Mouse (Mus musculus) layer of hippocampus, adult 18-20 months (tissue): ENCODE data around the gene Ripor2. TPM values are rescaled to one million over a fixed set of nuclear protein-coding genes. Genes with fewer than 3 reads are reported as not detected.
A peak's percentile ranks its signal among the peaks of the same experiment; 100 is the strongest.

Experiments
- DNase-seq, 2 experiments: peaks; one replicate each; pipeline ENCODE4 v3.0.0; 2022; ENCODE audit warnings: low spot score in 2 of 2
- long read RNA-seq: library from polyadenylated mRNA; stranded (forward); transcript quantifications from one replicate; pipeline ENCODE4 v2.0.0, GENCODE M21; 2021
- total RNA-seq, 2 experiments: library from RNA; stranded (reverse); gene quantifications; 2 replicates each; pipeline ENCODE4 v1.2.3; 2021

Ripor2 gene
- total RNA-seq: 10 to 100 TPM; 73.1 to 82.3 TPM
- long read RNA-seq, full-length matches to known transcripts: 23 of 58 reads
- long read RNA-seq, partial matches to known transcripts: 13 of 58 reads
- long read RNA-seq, other reads (novel, unspliced or antisense): 22 of 58 reads

DNA sequence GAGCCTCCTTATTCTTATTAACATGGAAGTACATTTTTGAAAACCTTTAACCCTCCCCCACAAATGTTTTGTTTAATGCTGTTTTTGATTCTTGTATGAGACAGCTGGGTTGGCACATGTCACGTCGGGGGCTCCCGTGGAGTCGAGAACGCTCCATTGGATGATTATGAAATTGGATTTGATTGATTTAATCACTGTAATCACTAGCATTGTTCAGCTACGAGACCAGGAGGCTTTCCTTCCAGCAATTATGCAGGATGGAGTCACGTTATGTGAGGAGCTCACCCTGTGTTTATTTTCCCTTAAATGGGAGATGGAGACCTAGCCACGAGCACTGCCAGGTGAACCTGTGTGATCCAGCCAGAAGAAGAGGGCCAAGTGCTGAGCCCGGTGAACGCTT is at the start of gene Ripor2:
TSS of gene Ripor2 (plus strand) at position 357 of the 400 bp plus-strand sequence.
- DNase-seq: peak in 1 of 2 experiments; percentile 15

DNA sequence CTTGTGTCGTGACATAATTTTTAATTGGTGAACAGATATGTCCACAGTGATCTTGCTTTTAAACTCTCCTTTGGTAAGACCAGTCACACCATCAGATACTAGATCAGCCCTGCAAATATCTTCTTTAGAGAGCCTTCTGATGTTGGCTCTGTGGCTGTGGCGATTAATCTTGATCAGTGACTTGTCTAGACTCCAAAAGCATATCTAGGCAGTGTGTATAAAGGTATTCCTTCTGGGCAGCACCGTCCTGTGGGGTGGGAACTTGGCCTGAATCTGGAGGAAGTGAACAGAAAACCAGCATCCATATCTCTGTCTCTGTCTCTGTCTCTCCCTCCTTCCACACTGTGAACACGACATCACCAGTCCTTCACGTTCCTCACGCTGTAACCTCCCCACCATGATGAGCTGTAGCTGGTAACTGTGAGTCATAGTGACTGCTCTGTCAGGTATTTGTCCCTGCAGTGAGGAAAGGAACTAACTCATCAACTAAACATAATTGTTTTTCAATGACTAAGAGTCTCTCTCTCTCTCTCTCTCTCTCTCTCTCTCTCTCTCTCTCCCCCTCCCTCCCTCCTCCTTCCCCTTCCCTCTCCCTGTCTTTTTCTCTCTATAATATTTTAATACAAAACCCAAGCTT is 45.3 kb upstream of the Ripor2 start:
- no peak for DNase-seq

DNA sequence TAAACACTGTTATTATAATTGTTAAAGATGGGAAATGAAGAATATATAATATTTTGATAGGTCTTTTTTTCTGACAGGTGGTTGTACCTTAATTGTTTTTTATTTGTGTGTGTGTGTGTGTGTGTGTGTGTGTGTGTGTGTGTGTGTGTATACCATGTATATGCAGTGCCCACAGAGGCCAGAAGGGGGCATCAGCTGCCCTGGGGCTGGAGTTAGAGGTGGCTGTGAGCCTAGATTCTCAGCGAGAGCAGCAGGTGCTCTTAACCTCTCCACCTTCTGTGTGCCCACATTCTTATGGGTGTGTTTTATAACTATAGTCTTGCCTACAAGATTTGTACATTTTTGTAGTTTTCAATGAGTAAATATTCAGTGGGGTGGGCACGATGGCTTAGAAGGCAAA is 44.0 kb upstream of the Ripor2 start:
- DNase-seq: no peak

DNA sequence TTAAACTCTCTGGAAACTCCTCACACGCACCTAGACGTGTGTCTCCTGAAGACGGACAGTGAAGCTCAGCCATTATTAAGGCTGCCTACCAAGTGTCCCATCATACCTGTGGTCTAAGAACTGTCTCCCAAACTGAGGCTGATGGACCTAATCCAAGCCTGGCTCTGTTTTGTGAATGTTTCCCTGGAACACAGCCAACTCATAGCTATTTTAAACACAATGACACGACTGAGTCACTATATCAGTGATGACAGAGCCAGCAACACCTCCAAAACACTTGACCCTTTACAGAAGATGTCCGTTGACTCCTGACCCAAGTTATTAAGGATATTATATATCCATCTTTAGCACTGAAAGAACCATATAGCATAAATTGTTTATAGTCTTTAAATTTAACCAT is 43.0 kb upstream of the Ripor2 start:
- DNase-seq: no peak

DNA sequence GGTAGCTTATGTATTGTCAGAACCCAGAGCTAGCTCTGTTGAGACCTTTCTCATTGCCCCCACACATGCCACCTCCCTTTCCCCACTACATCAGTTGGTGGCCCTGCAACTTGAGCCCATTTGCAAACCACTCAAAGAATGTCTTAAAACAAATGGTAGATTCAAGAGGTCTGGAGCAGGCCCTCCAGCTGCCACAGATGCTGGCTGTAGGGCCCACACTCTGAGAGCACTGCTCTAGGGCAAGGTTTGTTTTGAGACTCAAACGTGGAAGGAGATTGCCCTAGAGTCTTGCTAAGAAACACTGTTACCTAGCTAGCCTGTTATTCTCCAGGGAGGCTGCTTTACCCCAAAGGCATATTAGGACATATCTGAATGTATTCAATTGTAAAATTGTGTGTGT is 36.3 kb upstream of the Ripor2 start:
- DNase-seq: no peak

DNA sequence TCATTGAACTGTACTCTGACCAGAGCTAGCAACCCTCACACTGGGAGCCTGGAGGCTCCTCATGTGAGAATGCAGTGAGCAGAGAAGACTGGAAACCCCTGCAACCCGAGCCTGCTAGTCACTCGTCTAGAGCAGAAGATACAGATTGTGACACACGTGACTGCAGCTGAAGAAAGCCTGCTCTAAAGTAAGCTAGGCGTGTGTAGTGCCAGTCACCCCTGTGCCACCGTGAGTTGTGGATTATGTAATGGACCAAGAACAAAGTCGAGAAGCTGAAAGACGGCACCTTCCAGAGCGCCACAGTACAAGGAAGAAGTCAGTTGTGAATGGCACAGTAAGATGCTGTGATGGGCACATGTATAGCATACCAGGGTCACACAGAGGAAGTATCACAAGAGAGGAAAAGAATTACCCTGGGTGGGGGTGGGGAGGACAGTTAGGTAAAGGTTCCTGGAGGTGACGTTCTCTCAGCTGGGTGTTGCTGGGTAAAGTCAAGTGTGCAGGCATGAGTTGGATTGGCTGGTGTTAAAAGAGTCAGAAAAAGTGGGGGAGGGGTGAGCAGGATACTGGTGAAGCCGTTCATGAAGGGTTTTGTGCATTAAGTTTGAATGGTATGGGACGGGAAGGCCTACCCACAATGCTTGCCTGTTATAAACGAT is 35.1 kb upstream of the Ripor2 start:
- DNase-seq: no peak

DNA sequence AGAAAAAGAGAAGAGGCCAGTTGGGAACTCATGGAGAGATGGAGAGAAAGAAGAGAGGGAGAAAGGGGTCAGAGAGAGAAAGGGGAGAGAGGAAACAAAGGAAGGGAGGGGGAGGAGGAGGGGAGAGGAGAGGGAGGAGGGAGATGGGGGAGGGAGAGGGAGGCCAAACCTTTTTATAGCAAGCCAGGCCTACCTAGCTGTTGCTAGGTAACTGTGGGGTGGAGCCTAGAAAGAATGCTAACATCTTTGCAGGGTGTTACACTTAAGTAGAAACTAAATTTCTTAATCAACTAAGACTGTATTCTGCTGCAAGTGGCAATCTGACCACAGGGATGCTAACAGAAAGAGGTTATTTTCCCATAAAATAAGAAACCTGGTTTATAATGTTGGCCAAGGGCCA is 33.1 kb upstream of the Ripor2 start:
- no peak for DNase-seq

DNA sequence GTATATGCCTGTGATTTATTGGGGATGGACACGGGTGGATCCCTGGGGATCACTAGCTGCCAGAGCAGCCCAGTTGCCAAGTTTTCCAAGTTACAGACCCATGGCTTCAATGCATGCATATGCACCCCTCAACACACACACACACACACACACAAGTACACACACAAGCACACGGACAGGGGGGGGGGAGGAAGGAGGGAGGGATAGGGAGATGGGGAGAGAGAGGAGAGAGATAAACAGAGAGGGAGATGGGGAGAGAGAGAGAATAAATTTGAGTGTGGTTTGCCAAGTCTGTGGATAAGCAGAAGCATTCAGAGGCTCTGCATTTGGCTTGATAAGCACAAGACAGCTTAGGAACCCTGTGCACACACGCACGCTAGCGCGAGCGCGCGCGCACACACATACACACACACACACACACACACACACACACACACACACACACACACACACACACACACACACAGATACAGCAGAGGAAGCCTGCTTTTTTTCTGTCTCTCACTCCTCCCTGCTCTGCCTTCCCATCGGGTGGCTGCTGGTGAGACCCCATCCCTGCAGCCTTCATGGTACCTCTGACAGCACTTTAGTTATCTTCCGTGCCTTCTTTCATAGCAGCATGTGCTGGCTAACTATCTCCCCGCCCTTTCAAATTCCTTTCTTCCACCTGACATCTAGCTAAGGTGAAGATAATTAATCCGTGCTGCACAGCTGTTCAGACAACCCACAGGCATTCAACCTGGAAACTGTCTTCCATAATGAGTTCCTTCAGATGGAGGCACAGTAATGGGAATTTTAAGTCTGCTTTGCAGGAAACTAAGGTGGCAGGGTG is 30.7 kb upstream of the Ripor2 start:
- DNase-seq: no peak

DNA sequence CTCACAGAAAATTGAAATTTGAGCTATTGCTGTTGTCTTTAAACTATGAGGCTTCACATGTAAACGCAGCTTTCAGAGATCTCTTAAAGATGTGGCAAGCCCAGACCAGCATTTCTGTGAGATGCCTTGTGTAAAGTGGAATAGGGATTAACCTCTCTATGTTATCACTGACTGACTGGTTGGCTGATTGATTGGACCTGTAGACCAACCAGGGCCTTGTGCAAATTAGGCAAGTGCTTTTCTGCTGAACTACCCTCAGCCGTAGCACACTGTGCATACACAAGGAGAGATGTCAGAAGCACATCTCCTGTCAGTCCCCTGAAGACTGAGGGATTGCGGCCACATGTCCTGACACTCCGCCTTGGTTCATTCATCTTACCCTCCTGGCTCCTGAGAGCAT is 29.9 kb upstream of the Ripor2 start:
- no peak for DNase-seq

DNA sequence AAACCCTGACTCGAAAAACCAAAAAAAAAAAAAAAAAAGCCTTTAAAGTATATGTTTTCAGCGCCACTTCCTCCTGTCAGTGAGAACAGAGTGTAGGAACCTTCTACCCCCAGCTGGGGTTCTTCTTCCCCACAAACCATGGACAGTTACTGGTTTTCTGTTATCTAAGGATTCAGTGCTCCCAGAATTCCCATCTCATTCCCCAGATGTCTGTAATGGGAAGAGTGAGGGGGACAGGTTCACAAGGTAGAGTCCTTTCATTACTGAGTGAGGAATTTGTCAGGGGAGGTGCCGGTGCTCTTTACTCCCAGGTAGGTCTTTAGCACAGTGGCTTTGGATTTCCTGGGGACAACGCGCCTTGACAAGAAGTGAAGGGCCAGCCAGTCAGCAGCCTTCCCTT is 20.6 kb upstream of the Ripor2 start:
- no peak for DNase-seq

DNA sequence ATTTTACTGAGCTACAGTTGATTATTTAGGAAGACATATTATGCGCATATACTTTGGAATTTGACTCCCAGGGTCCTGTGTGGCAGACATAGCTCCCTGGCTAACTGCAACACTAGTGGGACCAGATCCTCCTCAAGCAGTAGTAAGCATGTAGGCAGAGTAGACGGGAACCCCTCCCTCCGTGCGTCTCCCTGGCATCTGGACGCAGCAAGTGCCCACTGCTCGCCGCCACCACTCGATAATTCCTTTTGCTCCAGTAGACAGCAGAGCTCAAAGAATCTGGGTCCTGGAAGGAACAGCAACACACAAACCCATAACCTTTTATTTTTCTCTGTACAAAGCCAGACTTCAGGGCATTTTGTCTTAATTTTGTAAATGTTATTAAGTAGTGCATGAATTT is 17.3 kb upstream of the Ripor2 start:
- no peak for DNase-seq

DNA sequence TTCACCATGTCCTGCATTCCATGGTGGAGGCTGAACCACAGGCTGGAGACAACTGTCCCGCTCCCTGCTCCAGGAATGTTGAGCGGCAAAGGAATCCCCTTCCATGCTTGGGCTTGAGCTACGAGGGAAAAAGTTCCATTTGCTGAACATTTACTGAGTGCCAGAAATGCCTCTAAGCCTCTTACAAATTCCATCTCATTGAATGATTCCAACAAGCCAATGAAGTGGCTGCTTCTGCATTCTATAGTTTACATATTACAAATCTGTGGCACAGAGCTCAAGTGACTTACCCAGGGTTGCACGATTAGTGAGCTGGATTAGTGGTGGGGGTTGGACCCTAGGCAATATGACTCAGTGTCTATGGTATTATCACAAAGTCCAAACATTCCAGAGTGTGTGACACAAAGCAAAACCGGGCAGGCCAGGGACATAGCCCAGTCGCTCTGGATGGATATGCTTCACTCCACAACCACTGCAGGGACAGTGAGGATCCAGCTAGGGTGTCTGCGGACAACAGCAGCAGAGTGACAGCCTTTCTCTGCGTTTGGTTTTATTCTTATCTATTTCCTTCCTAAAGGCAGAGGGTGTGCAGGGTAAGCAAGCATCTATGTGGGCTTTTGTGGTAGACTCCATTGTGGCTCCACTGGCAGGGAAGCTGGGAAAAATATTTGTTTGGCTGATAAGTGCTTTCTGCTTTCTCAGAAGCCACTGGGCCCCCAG is 16.6 kb upstream of the Ripor2 start:
- no peak for DNase-seq

DNA sequence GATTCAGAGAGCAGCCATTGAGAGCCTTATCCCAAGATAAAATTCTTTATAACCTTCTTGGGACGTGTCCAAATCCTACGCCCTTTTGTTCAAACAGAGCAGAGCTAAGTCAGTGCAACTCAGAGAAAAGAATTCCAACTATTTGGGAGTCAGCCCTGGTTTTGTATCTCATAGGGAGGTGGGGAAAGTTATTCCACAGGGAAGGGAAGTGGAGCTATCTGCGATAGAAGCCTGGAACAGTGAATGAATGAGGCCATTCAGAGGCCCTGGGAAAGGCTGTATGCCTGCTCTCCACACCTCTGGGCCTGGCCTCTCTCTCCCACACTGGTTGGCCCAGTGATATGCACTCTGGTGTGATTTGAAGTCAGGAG is 16.1 kb upstream of the Ripor2 start:
- DNase-seq: no peak

DNA sequence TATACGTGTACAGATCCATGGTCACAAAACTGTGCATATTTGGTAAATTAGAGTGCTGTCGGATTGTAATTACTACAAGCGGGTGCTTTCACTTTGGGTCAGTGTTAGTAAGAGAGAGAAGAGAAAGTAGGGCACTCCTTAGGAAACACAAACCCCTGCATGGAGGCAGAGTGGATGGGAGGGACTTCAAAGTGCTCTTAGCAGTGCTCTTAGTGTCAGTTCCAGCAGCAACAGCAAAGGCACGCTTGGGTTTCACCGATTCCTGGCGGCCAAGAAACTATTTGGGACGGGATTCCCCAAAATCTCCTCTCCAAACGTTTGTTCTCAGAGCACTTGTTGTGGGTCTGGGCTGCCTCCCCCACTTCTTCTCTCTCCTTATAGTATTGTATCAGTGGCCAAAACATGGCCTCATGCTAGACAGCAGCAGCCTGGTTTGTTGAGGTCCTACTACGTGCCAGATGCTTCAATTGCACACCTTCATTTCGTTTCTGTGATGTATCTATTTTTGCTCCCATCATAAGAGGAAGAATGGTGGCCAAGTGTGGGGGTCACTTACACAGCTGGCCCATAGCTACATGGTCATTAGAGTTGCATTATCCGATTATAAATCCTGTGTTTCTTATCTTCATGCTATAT is 14.7 kb upstream of the Ripor2 start:
- no peak for DNase-seq

DNA sequence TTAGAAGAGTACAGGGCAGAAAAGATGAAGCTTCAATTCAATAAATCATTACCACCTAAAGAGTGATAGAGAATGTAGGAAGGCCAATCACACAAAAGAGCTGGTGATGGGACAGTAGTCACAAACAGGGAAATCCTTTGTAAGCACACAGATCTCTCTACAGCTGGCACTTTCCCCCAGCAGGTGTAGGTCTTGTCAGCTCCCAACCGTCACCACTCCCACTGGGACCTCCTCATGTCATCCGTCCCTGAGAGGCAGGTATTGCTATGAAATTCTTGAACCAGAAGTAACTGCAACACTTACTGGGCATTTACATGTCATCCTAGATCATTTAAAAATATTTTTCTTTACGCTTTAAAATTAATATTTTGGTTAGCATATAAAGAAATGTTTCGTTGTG is 12.9 kb upstream of the Ripor2 start:
- no peak for DNase-seq

DNA sequence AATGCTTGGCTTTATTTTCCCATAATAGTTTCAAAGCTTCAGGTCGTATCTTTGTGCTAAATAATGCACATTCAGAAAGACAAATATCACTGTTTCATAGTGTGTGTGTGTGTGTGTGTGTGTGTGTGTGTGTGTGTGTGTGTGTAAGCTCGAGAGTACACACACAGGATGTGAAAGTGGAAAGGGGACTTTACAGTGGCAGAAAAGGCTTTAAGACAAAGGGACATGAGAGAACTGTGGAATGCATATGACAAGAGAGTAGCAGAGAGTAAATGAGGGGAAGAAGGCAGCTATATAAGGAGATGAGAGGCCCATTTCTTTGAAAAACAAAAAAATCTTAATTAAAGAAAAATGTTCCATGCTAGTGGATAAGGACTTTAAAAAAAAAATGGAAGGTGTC is 11.3 kb upstream of the Ripor2 start:
- DNase-seq: no peak

DNA sequence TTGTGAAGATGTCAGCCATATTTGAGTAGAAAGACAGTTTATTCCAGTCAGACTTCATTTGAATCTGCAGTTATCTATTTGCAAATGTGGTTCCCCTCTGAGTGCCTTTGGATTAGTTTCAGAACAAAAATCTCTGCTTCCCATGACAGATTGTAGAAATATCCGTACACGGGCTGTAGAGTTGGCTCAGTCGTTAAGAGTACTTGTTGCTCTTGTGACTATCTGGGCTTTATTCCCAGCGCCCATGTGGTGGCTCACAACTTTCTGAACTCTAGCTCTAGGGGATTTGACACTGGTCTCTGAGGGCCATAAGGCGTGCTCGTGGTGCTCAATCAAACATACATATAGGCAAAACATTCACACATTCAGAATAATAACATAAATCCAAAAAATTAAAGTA is 10.1 kb upstream of the Ripor2 start:
- no peak for DNase-seq

DNA sequence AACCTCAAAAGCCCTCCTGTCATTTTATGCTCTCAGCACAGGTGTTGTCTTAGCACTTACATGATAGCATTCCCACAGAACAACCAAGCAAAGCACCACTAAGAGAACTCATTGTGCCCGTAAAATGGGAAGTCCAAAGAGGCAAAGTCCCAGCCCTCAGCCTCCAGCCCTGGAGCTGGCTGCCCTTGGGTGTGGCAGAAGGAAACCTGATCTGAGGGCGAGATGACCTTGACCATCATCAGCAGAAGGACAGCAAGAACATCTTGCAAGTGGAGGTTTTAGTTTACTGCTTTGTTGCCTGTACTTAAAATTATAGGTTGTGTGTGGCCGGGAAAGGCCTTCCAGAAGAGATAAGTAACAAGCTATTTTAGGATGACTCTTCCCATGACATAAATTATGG is 6.9 kb upstream of the Ripor2 start:
- no peak for DNase-seq

DNA sequence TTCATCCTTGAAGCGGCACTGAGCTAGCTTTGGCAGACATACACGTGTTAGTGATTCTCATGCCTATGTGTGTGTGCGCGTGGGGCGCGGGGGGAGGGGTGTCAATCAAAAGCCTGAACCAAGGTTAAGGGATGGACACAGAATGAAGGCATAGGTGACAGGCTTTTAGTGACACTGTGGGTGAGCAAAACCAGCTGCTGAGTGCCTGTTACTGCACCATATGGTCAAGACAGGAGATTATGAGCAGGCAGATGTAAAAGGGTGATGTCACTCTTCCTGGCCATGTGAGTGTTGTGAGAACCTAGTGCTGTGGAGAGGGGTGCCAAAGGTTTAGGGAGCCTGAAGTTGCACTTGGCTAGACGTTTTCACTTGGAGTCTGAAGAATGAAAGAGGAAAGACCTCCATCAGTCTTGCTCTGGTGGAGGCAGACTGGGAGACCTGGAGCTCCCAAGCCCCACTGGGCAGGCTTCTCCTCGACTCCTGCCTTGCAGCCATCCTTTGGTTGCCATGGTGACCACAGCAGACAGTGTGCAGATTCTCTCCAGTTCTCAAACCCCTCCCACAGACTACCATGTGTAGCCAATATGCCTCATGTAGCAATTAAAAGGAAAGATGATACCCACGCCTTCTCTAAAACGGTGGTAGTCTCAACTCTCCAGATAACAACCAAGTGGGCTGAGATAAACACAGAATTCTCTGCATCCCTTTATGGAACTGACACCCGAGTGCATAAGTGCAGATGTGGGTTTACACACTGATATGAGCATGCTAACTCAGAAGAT is 5.5 kb upstream of the Ripor2 start:
- DNase-seq: peak; percentile 77 to 91

DNA sequence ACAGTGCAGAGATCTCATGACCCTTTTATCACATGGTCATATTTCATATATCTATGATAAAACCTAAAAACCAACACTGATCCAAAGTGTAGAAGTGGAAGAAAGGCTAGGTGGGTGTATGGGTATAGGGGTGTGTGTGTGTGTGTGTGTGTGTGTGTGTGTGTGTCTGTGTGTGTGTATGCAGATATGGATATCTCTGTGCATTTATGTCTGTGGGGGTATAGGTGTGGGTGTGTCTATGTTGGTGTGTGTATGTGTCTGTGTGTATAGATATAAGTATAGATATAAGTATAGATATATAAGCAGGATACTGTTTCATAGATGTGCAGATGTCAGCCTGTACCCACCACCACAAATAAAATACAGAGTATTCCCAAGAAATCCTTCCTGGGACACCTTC is 3.7 kb upstream of the Ripor2 start:
- no peak for DNase-seq
